Mouse (Mus musculus): ENCODE measurements around the gene Zfp367. TPM values are rescaled to one million over a fixed set of nuclear protein-coding genes. Genes with fewer than 3 reads are reported as not detected.
A peak's percentile ranks its signal among the peaks of the same experiment; 100 is the strongest.

Gene Zfp367
- polyA plus RNA-seq, 1 experiment from 2014 or later: 18.8 TPM

- no peak for DNase-seq (ENCODE audit: extremely low spot score, low spot score)
- Histone ChIP-seq H3K27ac (0 out of 2 replicates have a peak overlapping the region, but pooled peaks have one; percentile 6), H3K36me3 (replicated peaks) (peaks cover 13% of the 10 kb centered on the region; the same call in 1 of the 2 replicates), H3K9me3 (no peaks in the 10 kb centered on the region; the same call in 1 of the 2 replicates), H3K4me1 (peaks cover 8% of the 10 kb centered on the region), H3K4me3 (no peak overlapping the region), H3K27me3 (ENCODE audit: poor library complexity, severe bottlenecking) (no peaks in the 10 kb centered on the region)
- 80% methylated on average over 13 of the region's 13 CpGs for WGBS
Measured at GRCm38 (mm10) chr13:64178746-64179652, 26.0 kb upstream of the Zfp367 start.

GRCm38 (mm10) chr13:64178000-64178399, 25.0 kb upstream of the Zfp367 start:
- H3K36me3 ChIP-seq (replicated peaks): peaks cover 15% of the 10 kb centered on the region
- H3K9me3 ChIP-seq: no peaks in the 10 kb centered on the region; the same call in 1 of the 2 replicates
- H3K4me3 ChIP-seq: no peak overlapping the region
- H3K27me3 ChIP-seq (ENCODE audit: poor library complexity, severe bottlenecking): no peaks in the 10 kb centered on the region
- H3K4me1 ChIP-seq: peaks cover 8% of the 10 kb centered on the region
- H3K27ac ChIP-seq: no peak overlapping the region
- no peak for DNase-seq (ENCODE audit: extremely low spot score, low spot score)
- WGBS: 82% methylated on average over 7 of the region's 7 CpGs

GRCm38 (mm10) chr13:64169746-64170145, 16.7 kb upstream of the Zfp367 start:
- 98% methylated on average over 25 of the region's 25 CpGs for WGBS
- Histone ChIP-seq H3K36me3 (replicated peaks) (peaks cover 54% of the 10 kb centered on the region), H3K9me3 (peaks cover 40% of the 10 kb centered on the region)

GRCm38 (mm10) chr13:64163147-64163715, 10.2 kb upstream of the Zfp367 start:
- DNase-seq (ENCODE audit: extremely low spot score, low spot score): no peak
- Histone ChIP-seq H3K4me3 (peak overlapping the region; percentile 84), H3K27me3 (ENCODE audit: poor library complexity, severe bottlenecking) (peaks cover 36% of the 10 kb centered on the region), H3K9me3 (peaks cover under 1% of the 10 kb centered on the region; the same call in 1 of the 2 replicates), H3K4me1 (peaks cover 23% of the 10 kb centered on the region), H3K36me3 (replicated peaks) (peaks cover 5% of the 10 kb centered on the region), H3K27ac (no peak overlapping the region)
- 22% methylated on average over 13 of the region's 13 CpGs for WGBS

More at GRCm38 (mm10) chr13:64169746-64170145, 16.7 kb upstream of the Zfp367 start:
- H3K27ac ChIP-seq: no peak overlapping the region
- H3K4me1 ChIP-seq: no peaks in the 10 kb centered on the region
- no peak overlapping the region for H3K4me3 ChIP-seq
- DNase-seq (ENCODE audit: extremely low spot score, low spot score): no peak
- no peaks in the 10 kb centered on the region for H3K27me3 ChIP-seq (ENCODE audit: poor library complexity, severe bottlenecking)

- no peaks in the 10 kb centered on the region; the same call in 1 of the 2 replicates for H3K9me3 ChIP-seq
- H3K36me3 ChIP-seq (replicated peaks): peaks cover 3% of the 10 kb centered on the region; the same call in 1 of the 2 replicates
- peak; percentile 26 for DNase-seq (ENCODE audit: extremely low spot score, low spot score)
- peak overlapping the region; percentile 84 for H3K4me3 ChIP-seq
- peaks cover 36% of the 10 kb centered on the region for H3K27me3 ChIP-seq (ENCODE audit: poor library complexity, severe bottlenecking)
- peaks cover 23% of the 10 kb centered on the region for H3K4me1 ChIP-seq
- WGBS: under 1% methylated on average over 14 of the region's 14 CpGs
- 0 out of 2 replicates have a peak overlapping the region, but pooled peaks have one; percentile 87 for H3K27ac ChIP-seq
Measured at GRCm38 (mm10) chr13:64162626-64163025, 9.6 kb upstream of the Zfp367 start.

GRCm38 (mm10) chr13:64161916-64162611, 9.1 kb upstream of the Zfp367 start:
- Histone ChIP-seq H3K36me3 (replicated peaks) (no peaks in the 10 kb centered on the region), H3K4me1 (peaks cover 23% of the 10 kb centered on the region), H3K9me3 (no peaks in the 10 kb centered on the region), H3K27ac (peak overlapping the region; percentile 87), H3K4me3 (peak overlapping the region; percentile 84), H3K27me3 (ENCODE audit: poor library complexity, severe bottlenecking) (peaks cover 36% of the 10 kb centered on the region)
- no peak for DNase-seq (ENCODE audit: extremely low spot score, low spot score)
- under 1% methylated on average over 70 of the region's 71 CpGs for WGBS

GRCm38 (mm10) chr13:64161548-64161915, 8.5 kb upstream of the Zfp367 start, which contains the start of gene Habp4:
Habp4 (plus strand) TSS chr13:64161824.
- under 1% methylated on average over 29 of the region's 31 CpGs for WGBS
- H3K27ac ChIP-seq: peak within 1 kb of the TSS; percentile 87

GRCm38 (mm10) chr13:64156966-64157365, 4.0 kb upstream of the Zfp367 start:
- H3K27me3 ChIP-seq (ENCODE audit: poor library complexity, severe bottlenecking): peaks cover 18% of the 10 kb centered on the region
- H3K27ac ChIP-seq: no peak overlapping the region
- peaks cover 33% of the 10 kb centered on the region for H3K4me1 ChIP-seq
- no peaks in the 10 kb centered on the region for H3K36me3 ChIP-seq (replicated peaks)
- DNase-seq (ENCODE audit: extremely low spot score, low spot score): no peak
- H3K4me3 ChIP-seq: no peak overlapping the region
- H3K9me3 ChIP-seq: no peaks in the 10 kb centered on the region

More at GRCm38 (mm10) chr13:64161548-64161915, 8.5 kb upstream of the Zfp367 start, which contains the start of gene Habp4:
- H3K36me3 ChIP-seq (replicated peaks): no peaks in the 10 kb centered on the region
- H3K27me3 ChIP-seq (ENCODE audit: poor library complexity, severe bottlenecking): peaks cover 39% of the 10 kb centered on the region
- H3K9me3 ChIP-seq: no peaks in the 10 kb centered on the region
- H3K4me3 ChIP-seq: peak within 1 kb of the TSS; percentile 84
- DNase-seq (ENCODE audit: extremely low spot score, low spot score): peak; percentile 96
- peaks cover 23% of the 10 kb centered on the region for H3K4me1 ChIP-seq

GRCm38 (mm10) chr13:64155171-64155571, 2.2 kb upstream of the Zfp367 start:
- WGBS: 22% methylated on average over 1 of the region's 1 CpGs
- H3K36me3 ChIP-seq (replicated peaks): peaks cover 1% of the 10 kb centered on the region; the same call in 1 of the 2 replicates
- H3K9me3 ChIP-seq: no peaks in the 10 kb centered on the region
- DNase-seq (ENCODE audit: extremely low spot score, low spot score): peak; percentile 24
- no peak overlapping the region for H3K27ac ChIP-seq
- H3K4me3 ChIP-seq: no peak overlapping the region
- H3K27me3 ChIP-seq (ENCODE audit: poor library complexity, severe bottlenecking): peaks cover 11% of the 10 kb centered on the region
- H3K4me1 ChIP-seq: peaks cover 42% of the 10 kb centered on the region

GRCm38 (mm10) chr13:64154651-64155050, 1.6 kb upstream of the Zfp367 start:
- WGBS: 63% methylated on average over 2 of the region's 2 CpGs
- no peaks in the 10 kb centered on the region for H3K9me3 ChIP-seq
- H3K27me3 ChIP-seq (ENCODE audit: poor library complexity, severe bottlenecking): peaks cover 6% of the 10 kb centered on the region
- no peak overlapping the region; the same call in 1 of the 2 replicates for H3K4me3 ChIP-seq
- peaks cover 7% of the 10 kb centered on the region; the same call in 1 of the 2 replicates for H3K36me3 ChIP-seq (replicated peaks)
- no peak overlapping the region for H3K27ac ChIP-seq
- H3K4me1 ChIP-seq: peaks cover 48% of the 10 kb centered on the region
- DNase-seq (ENCODE audit: extremely low spot score, low spot score): no peak

- 1% methylated on average over 18 of the region's 18 CpGs for WGBS
- Histone ChIP-seq H3K4me3 (peak overlapping the region; percentile 97), H3K27ac (peak overlapping the region; percentile 98), H3K36me3 (replicated peaks) (peaks cover 7% of the 10 kb centered on the region; the same call in 1 of the 2 replicates), H3K9me3 (no peaks in the 10 kb centered on the region), H3K4me1 (peaks cover 55% of the 10 kb centered on the region), H3K27me3 (ENCODE audit: poor library complexity, severe bottlenecking) (peaks cover 6% of the 10 kb centered on the region)
- DNase-seq (ENCODE audit: extremely low spot score, low spot score): peak; percentile 61
Measured at GRCm38 (mm10) chr13:64153751-64154267, 807 bp upstream of the Zfp367 start.

- H3K4me1 ChIP-seq: peaks cover 55% of the 10 kb centered on the region
- peak overlapping the region; percentile 97 for H3K4me3 ChIP-seq
- peak overlapping the region; percentile 98 for H3K27ac ChIP-seq
- H3K36me3 ChIP-seq (replicated peaks): peaks cover 7% of the 10 kb centered on the region; the same call in 1 of the 2 replicates
- H3K9me3 ChIP-seq: no peaks in the 10 kb centered on the region
- DNase-seq (ENCODE audit: extremely low spot score, low spot score): peak; percentile 51
- peaks cover 6% of the 10 kb centered on the region for H3K27me3 ChIP-seq (ENCODE audit: poor library complexity, severe bottlenecking)
- under 1% methylated on average over 61 of the region's 61 CpGs for WGBS
Measured at GRCm38 (mm10) chr13:64152671-64153082, 325 bp downstream of the Zfp367 start.

Data from forebrain, embryonic 10.5 days (tissue).